Mouse (Mus musculus) adrenal gland, postnatal 4 days (tissue): ENCODE data around the gene Gm3259. TPM values are rescaled to one million over a fixed set of nuclear protein-coding genes. Genes with fewer than 3 reads are reported as not detected.
"Not testable (repeated sequence)": the region's sequence is repeated elsewhere in the genome, so short reads cannot be mapped to it uniquely, and the experiment has no call there.

Experiments used
- DNase-seq, 2 experiments: peaks; one replicate each; pipeline ENCODE4 v3.0.0; 2021 to 2022; ENCODE audit warnings: low spot score in 2 of 2, mixed read lengths in 2 of 2
- long read RNA-seq, 2 experiments: library from polyadenylated mRNA; stranded (forward); transcript quantifications; one replicate each; pipeline ENCODE4 v2.0.0; 2021
- total RNA-seq, 2 experiments: library from RNA; stranded (reverse); gene quantifications; 2 replicates each; pipeline ENCODE4 v1.2.3; 2021

Gm3259 gene
- not detected for total RNA-seq
- long read RNA-seq, experiment 1: 0 reads
- long read RNA-seq, experiment 2: 0 reads

GRCm38 (mm10) chr5:95305611-95306010 lies at the start of gene Gm3259:
Gm3259 (plus strand) TSS chr5:95305911.
- not testable (repeated sequence) for DNase-seq

DNA sequence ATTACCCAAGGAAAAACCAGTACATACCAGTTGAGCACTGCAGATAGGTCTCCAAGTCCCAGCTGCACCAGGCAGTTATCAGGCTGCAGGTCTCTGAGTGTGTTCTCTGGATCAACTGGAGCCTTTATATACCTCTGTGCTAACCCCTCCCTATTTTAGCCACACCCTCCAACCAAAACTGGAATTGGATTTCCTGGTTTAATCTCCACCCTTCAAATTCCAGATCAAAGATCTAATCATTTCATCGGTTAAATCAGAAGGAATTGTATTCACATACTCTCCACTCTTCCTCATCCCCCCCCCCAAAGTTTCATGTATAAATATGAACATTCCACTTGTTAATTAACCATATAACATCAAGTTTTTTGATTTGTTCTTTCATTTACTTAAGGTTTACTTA lies 33.0 kb upstream of the Gm3259 start, which contains the start of gene Gm10424:
Gm10424 (minus strand) TSS at position 101 of the 400 bp plus-strand sequence.
- not testable (repeated sequence) for DNase-seq

Other genes with a start within 250 kb of the Gm3259 start
- gene Gm7942, start 199.0 kb upstream of the Gm3259 start, total RNA-seq: not detected
- gene Gm16513, start 123.3 kb upstream of the Gm3259 start, total RNA-seq: not detected
- gene Gm10424, start 33.1 kb upstream of the Gm3259 start, total RNA-seq: not detected
- not detected for gene D5Ertd577e, start 150.9 kb downstream of the Gm3259 start, total RNA-seq
- not detected for gene Gm3286, start 204.8 kb downstream of the Gm3259 start, total RNA-seq